Mouse (Mus musculus): ENCODE results near the gene Plppr2. TPM values are rescaled to one million over a fixed set of nuclear protein-coding genes. Genes with fewer than 3 reads are reported as not detected.
A peak's percentile ranks its signal among the peaks of the same experiment; 100 is the strongest.

The Plppr2 gene
- total and polyA plus RNA-seq, 2 experiments from 2014 or later, result 0.86 to 2.6 TPM

GRCm38 (mm10) chr9:21909474-21910223 lies 27.2 kb upstream of the Plppr2 start:
- ATAC-seq (ENCODE audit: insufficient read depth, low read depth), result no peak
- Histone ChIP-seq H3K4me1 (ENCODE audit: control insufficient read depth, insufficient read depth) (no peaks in the 10 kb centered on the region), H3K36me3 (replicated peaks; ENCODE audit: control insufficient read depth, insufficient read depth, low read length) (no peaks in the 10 kb centered on the region), H3K9ac (replicated peaks; ENCODE audit: low read depth, low read length) (no peak overlapping the region), H3K4me3 (ENCODE audit: low read depth, low read length) (no peak overlapping the region), H3K4me2 (ENCODE audit: low read depth, low read length) (no peak overlapping the region), H3K9me3 (replicated peaks; ENCODE audit: control insufficient read depth, low read length) (no peaks in the 10 kb centered on the region), H3K27ac (ENCODE audit: low read depth) (no peak overlapping the region), H3K27me3 (ENCODE audit: control insufficient read depth, insufficient read depth, low read length) (no peaks in the 10 kb centered on the region)
- TF ChIP-seq EP300 (IDR thresholded peaks at IDR 0.05; ENCODE audit: low read depth) (no peak), CTCF (IDR thresholded peaks at IDR 0.05; ENCODE audit: low read depth) (no peak)
- 69% methylated on average over 10 of the region's 10 CpGs for WGBS
- no peak for DNase-seq (ENCODE audit: low spot score)

GRCm38 (mm10) chr9:21916851-21917492 lies 19.9 kb upstream of the Plppr2 start:
- ATAC-seq (ENCODE audit: insufficient read depth, low read depth), result no peak
- H3K4me1 ChIP-seq (ENCODE audit: control insufficient read depth, insufficient read depth), result no peaks in the 10 kb centered on the region

GRCm38 (mm10) chr9:21917493-21918034 lies 19.3 kb upstream of the Plppr2 start:
- H3K27ac ChIP-seq (ENCODE audit: low read depth), result no peak overlapping the region
- ATAC-seq (ENCODE audit: insufficient read depth, low read depth), result peak; percentile 43
- peak overlapping the region; percentile 63 for H3K4me3 ChIP-seq (ENCODE audit: low read depth, low read length)

More at GRCm38 (mm10) chr9:21916851-21917492, 19.9 kb upstream of the Plppr2 start:
- Histone ChIP-seq H3K9me3 (replicated peaks; ENCODE audit: control insufficient read depth, low read length) (no peaks in the 10 kb centered on the region), H3K36me3 (replicated peaks; ENCODE audit: control insufficient read depth, insufficient read depth, low read length) (no peaks in the 10 kb centered on the region), H3K4me2 (ENCODE audit: low read depth, low read length) (peak overlapping the region; percentile 94), H3K27me3 (ENCODE audit: control insufficient read depth, insufficient read depth, low read length) (no peaks in the 10 kb centered on the region), H3K27ac (ENCODE audit: low read depth) (no peak overlapping the region), H3K9ac (replicated peaks; ENCODE audit: low read depth, low read length) (no peak overlapping the region), H3K4me3 (ENCODE audit: low read depth, low read length) (peak overlapping the region; percentile 63)
- no peak for DNase-seq (ENCODE audit: low spot score)
- WGBS, result 73% methylated on average over 3 of the region's 3 CpGs
- TF ChIP-seq EP300 (IDR thresholded peaks at IDR 0.05; ENCODE audit: low read depth), result no peak
- no peak for TF ChIP-seq CTCF (IDR thresholded peaks at IDR 0.05; ENCODE audit: low read depth)

GRCm38 (mm10) chr9:21918035-21918592 lies 18.7 kb upstream of the Plppr2 start, which contains the start of gene Rab3d:
Gene Rab3d, minus strand, starts transcription at chr9:21918192.
- Histone ChIP-seq H3K4me2 (ENCODE audit: low read depth, low read length) (peak within 1 kb of the TSS; percentile 94), H3K9ac (replicated peaks; ENCODE audit: low read depth, low read length) (peak within 1 kb of the TSS; percentile 35), H3K9me3 (replicated peaks; ENCODE audit: control insufficient read depth, low read length) (no peaks in the 10 kb centered on the region), H3K27me3 (ENCODE audit: control insufficient read depth, insufficient read depth, low read length) (no peaks in the 10 kb centered on the region), H3K27ac (ENCODE audit: low read depth) (peak within 1 kb of the TSS; percentile 19; the same call in 1 of the 2 replicates), H3K4me1 (ENCODE audit: control insufficient read depth, insufficient read depth) (no peaks in the 10 kb centered on the region), H3K4me3 (ENCODE audit: low read depth, low read length) (peak within 1 kb of the TSS; percentile 63), H3K36me3 (replicated peaks; ENCODE audit: control insufficient read depth, insufficient read depth, low read length) (no peaks in the 10 kb centered on the region)
- under 1% methylated on average over 35 of the region's 36 CpGs for WGBS
- peak; percentile 96 for DNase-seq (ENCODE audit: low spot score)
- ATAC-seq (ENCODE audit: insufficient read depth, low read depth), result peak; percentile 93
- no peak for TF ChIP-seq EP300 (IDR thresholded peaks at IDR 0.05; ENCODE audit: low read depth)
- TF ChIP-seq CTCF (IDR thresholded peaks at IDR 0.05; ENCODE audit: low read depth), result no peak

More at GRCm38 (mm10) chr9:21917493-21918034, 19.3 kb upstream of the Plppr2 start:
- Histone ChIP-seq H3K4me2 (ENCODE audit: low read depth, low read length) (peak overlapping the region; percentile 94), H3K9ac (replicated peaks; ENCODE audit: low read depth, low read length) (peak overlapping the region; percentile 35), H3K36me3 (replicated peaks; ENCODE audit: control insufficient read depth, insufficient read depth, low read length) (no peaks in the 10 kb centered on the region), H3K4me1 (ENCODE audit: control insufficient read depth, insufficient read depth) (no peaks in the 10 kb centered on the region), H3K9me3 (replicated peaks; ENCODE audit: control insufficient read depth, low read length) (no peaks in the 10 kb centered on the region), H3K27me3 (ENCODE audit: control insufficient read depth, insufficient read depth, low read length) (no peaks in the 10 kb centered on the region)
- no peak for TF ChIP-seq EP300 (IDR thresholded peaks at IDR 0.05; ENCODE audit: low read depth)
- no peak for TF ChIP-seq CTCF (IDR thresholded peaks at IDR 0.05; ENCODE audit: low read depth)
- no peak for DNase-seq (ENCODE audit: low spot score)
- WGBS, result 2% methylated on average over 35 of the region's 35 CpGs

GRCm38 (mm10) chr9:21918692-21919384 lies 18.0 kb upstream of the Plppr2 start:
- peak overlapping the region; percentile 63 for H3K4me3 ChIP-seq (ENCODE audit: low read depth, low read length)
- no peak overlapping the region for H3K9ac ChIP-seq (replicated peaks; ENCODE audit: low read depth, low read length)
- H3K36me3 ChIP-seq (replicated peaks; ENCODE audit: control insufficient read depth, insufficient read depth, low read length), result no peaks in the 10 kb centered on the region
- no peak for DNase-seq (ENCODE audit: low spot score)
- 25% methylated on average over 5 of the region's 5 CpGs for WGBS
- ATAC-seq (ENCODE audit: insufficient read depth, low read depth), result no peak
- TF ChIP-seq EP300 (IDR thresholded peaks at IDR 0.05; ENCODE audit: low read depth) (no peak), CTCF (IDR thresholded peaks at IDR 0.05; ENCODE audit: low read depth) (no peak)
- peaks cover 6% of the 10 kb centered on the region; the same call in 1 of the 2 replicates for H3K4me1 ChIP-seq (ENCODE audit: control insufficient read depth, insufficient read depth)
- peak overlapping the region; percentile 94 for H3K4me2 ChIP-seq (ENCODE audit: low read depth, low read length)
- 0 out of 2 replicates have a peak overlapping the region, but pooled peaks have one; percentile 19 for H3K27ac ChIP-seq (ENCODE audit: low read depth)
- H3K27me3 ChIP-seq (ENCODE audit: control insufficient read depth, insufficient read depth, low read length), result no peaks in the 10 kb centered on the region
- no peaks in the 10 kb centered on the region for H3K9me3 ChIP-seq (replicated peaks; ENCODE audit: control insufficient read depth, low read length)

Measured in heart, postnatal 0 days (tissue).